Mouse (Mus musculus) kidney, postnatal 14 days (tissue): ENCODE results near the gene Ccdc160.
A peak's percentile ranks its signal among the peaks of the same experiment; 100 is the strongest.

ENCODE experiments used
- DNase-seq: peaks from one replicate; pipeline ENCODE4 v3.0.0; 2022; ENCODE audit warnings: mixed read lengths

The Ccdc160 gene

DNA sequence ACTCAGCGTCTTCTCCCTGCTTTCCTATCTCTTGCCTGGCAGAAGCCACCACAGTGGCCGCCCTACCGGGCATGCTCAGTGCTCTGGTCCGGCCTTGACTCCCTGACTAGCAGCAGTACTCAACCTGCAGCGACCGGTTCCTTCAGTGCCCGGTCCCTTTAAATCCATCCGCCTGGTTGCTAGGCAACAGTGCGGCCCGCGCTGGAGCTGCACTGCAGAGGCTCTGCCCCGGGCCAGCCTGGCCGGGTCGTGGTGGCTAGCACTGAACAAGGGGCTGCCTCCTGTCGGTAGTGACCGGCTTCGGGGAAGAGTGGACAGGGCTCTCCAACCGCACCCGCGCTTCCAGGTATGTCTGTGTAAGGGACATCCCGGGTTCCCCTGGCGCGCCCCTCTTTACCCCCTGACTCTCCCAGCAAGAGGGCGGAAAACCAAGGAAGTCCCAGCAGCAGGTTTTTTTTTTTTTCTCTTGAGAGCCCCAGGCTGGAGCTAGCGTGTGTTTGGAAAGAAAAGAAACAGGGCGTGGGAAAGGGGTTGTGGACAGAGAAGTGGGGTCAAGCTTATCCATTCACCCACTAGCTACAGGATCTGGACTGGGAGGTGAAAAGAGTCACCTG, at the start of gene Ccdc160:
Ccdc160 (plus strand) TSS at position 221 of the 614 bp plus-strand sequence.
- DNase-seq = peak; percentile 88

GRCm38 (mm10) chrX:52743781-52744180, 47.2 kb upstream of the Ccdc160 start:
- DNase-seq = no peak

GRCm38 (mm10) chrX:52744201-52745051, 46.6 kb upstream of the Ccdc160 start:
- DNase-seq = peak; percentile 17

GRCm38 (mm10) chrX:52745462-52745861, 45.5 kb upstream of the Ccdc160 start:
- DNase-seq = no peak

GRCm38 (mm10) chrX:52745917-52746316, 45.1 kb upstream of the Ccdc160 start:
- no peak for DNase-seq

- DNase-seq = peak; percentile 5
Observed at GRCm38 (mm10) chrX:52746849-52747248, 44.2 kb upstream of the Ccdc160 start.

GRCm38 (mm10) chrX:52753491-52754085, 37.4 kb upstream of the Ccdc160 start:
- DNase-seq = no peak

DNA sequence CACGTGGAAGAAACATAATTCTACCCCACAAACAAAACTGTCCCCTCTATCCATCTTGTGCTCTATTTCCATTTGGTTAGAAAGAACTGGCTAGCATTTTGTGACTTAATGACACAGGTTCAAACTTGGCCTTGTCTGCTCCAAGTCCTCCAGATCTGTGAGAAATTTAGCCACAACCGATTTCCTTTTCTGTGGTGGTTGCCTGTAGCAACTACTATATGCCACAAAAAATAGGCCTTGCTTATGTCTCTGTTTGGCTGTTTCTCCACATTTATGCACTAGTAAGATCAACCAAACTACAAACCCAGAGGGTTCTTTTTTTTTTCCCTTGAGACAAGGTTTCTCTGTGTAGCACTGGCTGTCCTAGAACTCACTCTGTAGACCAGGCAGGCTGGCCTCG, 33.8 kb upstream of the Ccdc160 start:
- DNase-seq = no peak

DNA sequence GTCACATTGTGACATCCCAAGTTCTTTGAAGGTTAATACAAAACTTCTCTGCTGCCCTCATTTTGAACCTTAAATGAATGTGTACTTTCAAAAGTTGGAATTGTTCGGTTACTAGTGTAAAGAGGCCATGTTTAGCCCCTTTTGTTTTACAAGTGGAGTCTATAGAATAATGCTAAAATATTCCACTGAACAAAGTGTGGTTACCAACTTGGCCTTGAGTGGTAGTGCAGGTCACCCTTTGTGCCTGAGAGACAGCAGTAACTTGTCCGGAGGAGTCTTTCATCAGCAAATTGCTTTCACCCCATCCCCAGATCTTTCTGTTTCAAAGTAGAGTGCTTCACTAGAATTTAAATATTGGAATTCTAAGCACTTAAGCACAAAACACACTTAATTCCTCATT, 31.8 kb upstream of the Ccdc160 start:
- DNase-seq = no peak

- no peak for DNase-seq
Observed at GRCm38 (mm10) chrX:52760191-52760945, 30.6 kb upstream of the Ccdc160 start.

- no peak for DNase-seq
Observed at GRCm38 (mm10) chrX:52762221-52762620, 28.8 kb upstream of the Ccdc160 start.

GRCm38 (mm10) chrX:52775973-52776372, 15.0 kb upstream of the Ccdc160 start:
- peak; percentile 24 for DNase-seq

GRCm38 (mm10) chrX:52777671-52778070, 13.3 kb upstream of the Ccdc160 start:
- no peak for DNase-seq

DNA sequence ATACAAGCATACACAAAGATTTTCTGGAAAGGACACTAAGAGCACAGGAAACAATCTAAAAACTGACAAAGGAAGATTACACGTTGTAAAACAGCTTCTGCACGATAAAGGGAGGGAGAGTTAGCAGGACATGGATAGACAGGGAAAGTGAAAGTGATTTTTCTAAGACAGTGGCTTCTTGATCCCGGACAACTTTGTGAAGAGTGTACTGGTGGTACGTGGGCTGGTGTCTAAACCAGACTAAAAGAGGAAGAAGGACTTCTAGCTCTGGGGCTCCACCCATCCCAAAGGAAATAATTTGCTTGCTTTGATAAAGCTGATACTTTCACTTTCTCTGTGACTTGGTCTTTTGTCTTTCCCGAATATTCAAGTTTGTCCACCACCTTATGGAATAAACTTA, 7.1 kb upstream of the Ccdc160 start:
- DNase-seq = no peak

DNA sequence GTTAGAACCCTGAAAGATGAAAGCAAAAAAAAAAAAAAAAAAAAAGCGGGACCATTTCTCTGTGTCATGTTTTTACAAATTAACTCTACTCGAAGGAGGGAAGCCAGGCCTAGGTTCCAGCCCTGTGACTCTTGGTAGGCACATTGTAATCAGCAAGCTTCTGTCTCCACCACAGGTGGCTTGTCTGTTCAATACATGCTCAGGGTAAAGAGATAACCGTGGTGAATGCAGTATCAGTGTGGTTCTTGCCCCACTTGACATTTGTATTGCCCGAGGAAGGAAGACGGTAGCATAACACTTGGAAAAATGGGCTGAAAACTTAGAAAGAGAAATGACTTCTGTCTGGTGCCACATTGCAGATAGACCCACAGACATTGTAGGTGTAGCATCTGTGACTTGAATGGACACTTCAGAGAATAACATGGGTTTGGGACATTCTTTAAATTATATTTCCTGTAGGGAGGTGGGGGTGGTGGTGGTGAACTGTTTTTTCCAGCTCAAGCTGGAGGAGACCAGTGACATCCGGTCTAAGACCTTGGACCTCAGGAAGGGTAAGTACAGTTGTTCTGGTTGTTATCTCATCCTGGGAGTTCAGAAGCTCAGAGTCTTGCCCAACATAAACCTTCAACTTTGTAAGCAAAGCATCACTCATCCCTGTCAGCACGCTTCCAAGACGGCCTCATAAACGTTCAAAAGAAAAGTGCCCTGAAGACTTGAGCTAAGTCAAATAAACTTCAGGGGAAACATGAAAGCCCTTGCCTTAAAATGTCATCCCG, 1.1 kb downstream of the Ccdc160 start:
- DNase-seq = peak; percentile 18

DNA sequence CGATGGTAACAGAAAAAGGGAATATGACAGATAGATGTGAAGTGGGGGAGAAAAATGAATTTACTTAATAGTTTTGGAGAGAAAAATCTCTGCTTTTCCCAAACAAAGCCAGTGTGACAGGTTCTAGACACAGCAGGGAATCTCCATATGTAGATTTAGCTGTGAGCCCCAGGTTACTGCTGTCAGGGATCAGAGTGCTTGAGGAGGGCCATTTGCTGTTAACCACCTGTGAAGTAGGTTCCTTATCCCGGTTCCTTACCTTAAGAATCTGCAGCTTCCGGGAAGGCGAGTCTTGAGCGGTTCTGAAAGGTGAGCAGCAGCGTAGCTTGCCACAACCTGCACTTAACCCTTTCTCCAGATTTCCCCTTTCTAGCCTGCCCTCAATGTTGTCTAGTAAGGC, 1.9 kb downstream of the Ccdc160 start:
- no peak for DNase-seq

DNA sequence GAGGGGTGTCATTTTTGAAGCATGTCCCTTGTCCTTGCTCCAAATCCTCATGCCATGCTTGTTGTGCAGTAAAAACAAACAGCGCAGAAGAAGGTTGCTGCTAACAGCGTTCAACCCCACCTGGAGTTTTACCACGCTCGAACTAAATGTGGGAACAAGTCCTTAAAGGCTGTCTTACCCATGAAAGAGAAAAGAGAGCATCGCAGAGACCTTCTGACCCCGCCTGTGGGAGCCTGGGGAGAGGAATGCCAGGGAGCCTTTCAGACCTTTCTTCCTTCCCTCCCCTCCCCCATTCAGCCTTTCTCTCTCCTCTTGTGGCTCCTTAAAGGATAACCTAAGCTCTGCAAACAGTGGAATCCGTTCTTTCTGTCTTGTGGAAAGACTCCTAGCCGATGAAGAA, 4.8 kb downstream of the Ccdc160 start:
- no peak for DNase-seq

DNA sequence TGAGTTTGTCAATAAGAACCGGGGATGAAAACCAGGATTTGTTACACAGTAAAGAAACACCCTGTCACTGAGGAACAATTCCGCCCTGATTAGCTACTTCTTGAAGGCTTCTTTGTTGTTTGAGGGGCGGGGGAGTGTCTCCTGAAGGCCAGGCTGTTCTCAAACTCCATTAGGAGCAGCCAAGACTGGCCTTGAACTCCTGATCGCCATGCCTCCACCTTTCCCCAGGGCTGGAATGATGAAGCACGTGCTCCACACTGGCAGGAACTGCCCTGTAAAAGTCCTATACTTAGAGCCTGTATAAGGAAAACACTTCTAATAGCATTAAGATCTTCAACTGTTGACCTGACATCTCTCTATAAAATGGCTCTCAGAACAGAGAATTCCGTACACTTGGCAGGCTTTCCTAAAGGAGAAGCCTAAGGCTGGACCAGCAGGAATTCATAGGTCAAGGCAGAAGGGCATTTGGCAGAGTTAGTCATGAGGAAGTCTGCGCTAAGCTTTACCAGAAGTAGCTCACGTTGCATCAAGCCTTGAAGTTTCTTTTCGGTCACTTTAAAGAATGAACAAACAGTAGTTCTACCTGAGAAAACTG, 6.1 kb downstream of the Ccdc160 start:
- DNase-seq = peak; percentile 30

DNA sequence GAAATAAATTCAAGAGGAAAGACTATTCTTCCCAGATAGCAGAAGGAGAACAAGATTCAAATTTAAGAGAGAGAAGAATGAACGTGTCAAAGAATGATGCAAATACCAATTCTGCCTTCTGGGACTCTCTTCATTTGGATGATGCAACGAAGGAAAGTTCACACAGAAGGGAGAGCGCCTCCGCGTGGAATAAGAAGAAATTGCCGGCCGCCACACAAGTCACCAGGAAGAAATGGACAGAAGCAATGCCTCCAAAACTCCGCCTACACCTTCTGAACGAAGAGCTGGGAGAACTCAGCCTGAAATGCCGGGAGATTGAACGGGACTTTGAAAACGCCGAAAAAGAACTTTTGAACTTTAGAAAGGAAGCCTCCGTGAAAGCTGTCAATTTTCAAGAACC, 7.3 kb downstream of the Ccdc160 start:
- no peak for DNase-seq

- DNase-seq = no peak
Observed at GRCm38 (mm10) chrX:52799566-52799965, 8.6 kb downstream of the Ccdc160 start.

DNA sequence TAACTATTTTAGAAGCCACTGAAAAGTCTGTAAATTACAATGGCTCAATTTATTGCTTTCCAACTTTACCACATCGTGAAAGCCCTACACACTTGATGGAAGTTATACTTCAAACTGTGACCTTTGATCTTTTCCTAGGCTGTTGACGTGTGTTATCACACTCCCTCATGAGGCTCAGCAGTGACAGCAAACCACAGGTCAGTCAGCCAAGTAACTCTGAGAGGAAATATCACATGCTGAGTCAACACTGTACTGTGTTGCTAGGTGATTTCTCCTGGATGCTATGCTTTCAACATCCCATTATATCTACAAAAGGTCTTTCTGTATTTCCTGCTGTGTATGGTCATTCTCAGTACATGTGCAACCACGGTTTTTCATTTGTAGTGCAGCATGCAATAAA, 28.3 kb downstream of the Ccdc160 start:
- DNase-seq = no peak
